Mouse (Mus musculus) cerebellum, postnatal 14 days (tissue): Measurements from ENCODE around the gene Zscan4c.
"Not testable (repeated sequence)": the region's sequence is repeated elsewhere in the genome, so short reads cannot be mapped to it uniquely, and the experiment has no call there.

Source experiments
- DNase-seq, 2 experiments: peaks; one replicate each; pipeline ENCODE4 v3.0.0; 2021; ENCODE audit warnings: mixed read lengths in 2 of 2

Gene Zscan4c

GRCm38 (mm10) chr7:11005445-11005844 is at the start of gene Zscan4c:
Gene Zscan4c, plus strand, starts transcription at chr7:11005745.
- not testable (repeated sequence) for DNase-seq
